ENCODE assay signal across 24 mouse cellular contexts in genomic region chr10:5546428-5546827, GRCm38 (mm10).
"Had no signal": no experiment of that assay in that cellular context is flagged by ENCODE, and none has a peak within 500 bp of the region (broad histone marks: within the 10 kb centered on the region; RNA-seq: fewer than 3 reads in every experiment).

No protein-coding gene starts in this region.

- H3K9me3 ChIP-seq: heart, embryonic 13.5 days; heart, embryonic 15.5 days; hindbrain, embryonic 13.5 days; hindbrain, embryonic 15.5 days; limb, embryonic 13.5 days; limb, embryonic 15.5 days had no signal

- H3K4me3 ChIP-seq: gastrocnemius, adult 2 months; heart, adult 2 months; heart, embryonic 13.5 days; heart, embryonic 15.5 days; hindbrain, embryonic 13.5 days; hindbrain, embryonic 15.5 days; layer of hippocampus, adult 2 months; left cerebral cortex, adult 2 months; limb, embryonic 13.5 days; limb, embryonic 15.5 days had no signal

- H3K36me3 ChIP-seq: heart, embryonic 13.5 days; heart, embryonic 15.5 days; hindbrain, embryonic 13.5 days; hindbrain, embryonic 15.5 days; limb, embryonic 13.5 days; limb, embryonic 15.5 days had no signal

- H3K9ac ChIP-seq: heart, embryonic 13.5 days; heart, embryonic 15.5 days; hindbrain, embryonic 13.5 days; hindbrain, embryonic 15.5 days; limb, embryonic 13.5 days; limb, embryonic 15.5 days had no signal

- DNase-seq: gastrocnemius, adult 2 months; gastrocnemius, postnatal 10 days; gastrocnemius, postnatal 25 days; heart, adult 11 months; heart, adult 2 months; heart, postnatal 14 days; heart, postnatal 36 days; kidney, adult 11 months; kidney, adult 8-10 months; kidney, postnatal 10 days; kidney, postnatal 25 days; kidney, postnatal 4 days; left cerebral cortex, postnatal 4 days had no signal

- ATAC-seq: hindbrain, postnatal 0 days; intestine, embryonic 16.5 days had no signal

- H3K27ac ChIP-seq: gastrocnemius, adult 2 months; heart, adult 2 months; heart, embryonic 13.5 days; heart, embryonic 15.5 days; hindbrain, embryonic 13.5 days; hindbrain, embryonic 15.5 days; hindbrain, postnatal 0 days; layer of hippocampus, adult 2 months; left cerebral cortex, adult 2 months; limb, embryonic 13.5 days; limb, embryonic 15.5 days had no signal

- H3K4me2 ChIP-seq: heart, embryonic 11.5 days; heart, embryonic 13.5 days; heart, embryonic 15.5 days; hindbrain, embryonic 13.5 days; hindbrain, embryonic 15.5 days; limb, embryonic 13.5 days; limb, embryonic 15.5 days had no signal

- H3K27me3 ChIP-seq: hindbrain, embryonic 13.5 days; hindbrain, embryonic 15.5 days had no signal
